27 mouse cellular contexts compared by ENCODE assay signal in genomic region chr17:87470797-87471196, GRCm38 (mm10). TPM values are rescaled to one million over a fixed set of nuclear protein-coding genes. Genes with fewer than 3 reads are reported as not detected.
A peak's percentile ranks its signal among the peaks of the same experiment; 100 is the strongest.
DNase-seq lines count a peak whose midpoint lies in the region; ATAC-seq lines count a peak whose summit lies in the region.
"Had no signal": no experiment of that assay in that cellular context is flagged by ENCODE, and none has a peak within 500 bp of the region (broad histone marks: within the 10 kb centered on the region; RNA-seq: fewer than 3 reads in every experiment).

No protein-coding gene starts in this region.

- peaks cover 44% of the 10 kb centered on the region for H3K4me1 ChIP-seq in erythroblast, embryonic 14.5 days (ENCODE audit: control insufficient read depth)
- H3K4me1 ChIP-seq in neural tube, embryonic 11.5 days (ENCODE audit: control insufficient read depth, insufficient read depth, low read length), result peaks cover 7% of the 10 kb centered on the region; the same call in 1 of the 2 replicates
- H3K4me1 ChIP-seq in neural tube, embryonic 15.5 days, result peaks cover 27% of the 10 kb centered on the region
- H3K4me1 ChIP-seq in liver, embryonic 12.5 days, result peaks cover 67% of the 10 kb centered on the region

- DNase-seq in neural tube, embryonic 11.5 days (ENCODE audit: low spot score), result peak; percentile 8
- peak; percentile 46 for DNase-seq in testis, postnatal 10 days (ENCODE audit: low spot score)
- no peak for DNase-seq in layer of hippocampus, postnatal 10 days (ENCODE audit: low spot score in 2 of 2)
- DNase-seq: adrenal gland, postnatal 14 days; cerebellum, adult 8-10 months; gastrocnemius, postnatal 14 days; midbrain, embryonic 14.5 days; right cerebral cortex, postnatal 25 days; thymus, postnatal 36 days had no signal

- H3K4me3 ChIP-seq in erythroblast, embryonic 14.5 days (replicated peaks), result peak overlapping the region; percentile 31
- H3K4me3 ChIP-seq in neural tube, embryonic 11.5 days (ENCODE audit: low read depth, low read length), result no peak overlapping the region
- no peak overlapping the region for H3K4me3 ChIP-seq in neural tube, embryonic 15.5 days (replicated peaks)
- peak overlapping the region; percentile 14 for H3K4me3 ChIP-seq in liver, embryonic 12.5 days
- H3K4me3 ChIP-seq: embryonic facial prominence, embryonic 12.5 days; forebrain, embryonic 10.5 days; layer of hippocampus, adult 2 months; lung, embryonic 15.5 days; myocyte had no signal

- WGBS in neural tube, embryonic 11.5 days, result 67% methylated on average over 8 of the region's 8 CpGs
- WGBS in neural tube, embryonic 15.5 days, result 79% methylated on average over 8 of the region's 8 CpGs
- WGBS in liver, embryonic 12.5 days (ENCODE audit: insufficient replicate concordance), result 4% methylated on average over 8 of the region's 8 CpGs

- no peaks in the 10 kb centered on the region for H3K9me3 ChIP-seq in erythroblast, embryonic 14.5 days (ENCODE audit: control insufficient read depth, low read length)
- no peaks in the 10 kb centered on the region for H3K9me3 ChIP-seq in neural tube, embryonic 11.5 days (ENCODE audit: control insufficient read depth, low read length)
- H3K9me3 ChIP-seq in neural tube, embryonic 15.5 days (replicated peaks), result no peaks in the 10 kb centered on the region
- no peaks in the 10 kb centered on the region for H3K9me3 ChIP-seq in liver, embryonic 12.5 days (replicated peaks)
- H3K9me3 ChIP-seq: embryonic facial prominence, embryonic 12.5 days; forebrain, embryonic 10.5 days; lung, embryonic 15.5 days had no signal

- no peaks in the 10 kb centered on the region for H3K36me3 ChIP-seq in erythroblast, embryonic 14.5 days (ENCODE audit: control insufficient read depth)
- H3K36me3 ChIP-seq in neural tube, embryonic 11.5 days (ENCODE audit: control insufficient read depth, insufficient read depth, low read length), result no peaks in the 10 kb centered on the region
- no peaks in the 10 kb centered on the region for H3K36me3 ChIP-seq in neural tube, embryonic 15.5 days
- no peaks in the 10 kb centered on the region for H3K36me3 ChIP-seq in liver, embryonic 12.5 days
- H3K36me3 ChIP-seq: embryonic facial prominence, embryonic 12.5 days; forebrain, embryonic 10.5 days; lung, embryonic 15.5 days had no signal

- H3K9ac ChIP-seq in neural tube, embryonic 11.5 days (ENCODE audit: low read length), result no peak overlapping the region
- no peak overlapping the region for H3K9ac ChIP-seq in neural tube, embryonic 15.5 days (replicated peaks)
- H3K9ac ChIP-seq in liver, embryonic 12.5 days, result no peak overlapping the region
- H3K9ac ChIP-seq: embryonic facial prominence, embryonic 12.5 days; hindbrain, embryonic 14.5 days; lung, embryonic 15.5 days had no signal

- H3K4me2 ChIP-seq in neural tube, embryonic 11.5 days (ENCODE audit: low read depth), result no peak overlapping the region
- no peak overlapping the region for H3K4me2 ChIP-seq in neural tube, embryonic 15.5 days
- H3K4me2 ChIP-seq in liver, embryonic 12.5 days, result peak overlapping the region; percentile 64
- H3K4me2 ChIP-seq: embryonic facial prominence, embryonic 12.5 days; hindbrain, embryonic 14.5 days; lung, embryonic 15.5 days had no signal

- no peak for ATAC-seq in erythroblast, adult 5-6 weeks (replicated peaks; ENCODE audit: low FRiP score, poor library complexity, severe bottlenecking)
- no peak for ATAC-seq in neural tube, embryonic 11.5 days (ENCODE audit: insufficient read depth, low FRiP score, low TSS enrichment)
- ATAC-seq in neural tube, embryonic 15.5 days (ENCODE audit: low FRiP score), result no peak
- ATAC-seq in liver, embryonic 12.5 days, result peak; percentile 72
- ATAC-seq in activated CD4-positive, CD25-positive, alpha-beta regulatory T cell, adult 4 months, result no peak
- ATAC-seq: CD4-positive, CD25-positive, alpha-beta regulatory T cell, adult 4 months; intestine, embryonic 16.5 days had no signal

- H3K27ac ChIP-seq in neural tube, embryonic 11.5 days (ENCODE audit: low read depth, low read length), result no peak overlapping the region
- no peak overlapping the region for H3K27ac ChIP-seq in neural tube, embryonic 15.5 days (replicated peaks)
- peak overlapping the region; percentile 42; the same call in 1 of the 2 replicates for H3K27ac ChIP-seq in liver, embryonic 12.5 days
- H3K27ac ChIP-seq: embryonic facial prominence, embryonic 12.5 days; forebrain, embryonic 10.5 days; hindbrain, embryonic 14.5 days; layer of hippocampus, adult 2 months; lung, embryonic 15.5 days; macrophage had no signal

- peaks cover 41% of the 10 kb centered on the region for H3K27me3 ChIP-seq in erythroblast, embryonic 14.5 days (ENCODE audit: control insufficient read depth)
- H3K27me3 ChIP-seq in neural tube, embryonic 11.5 days (ENCODE audit: control insufficient read depth, insufficient read depth, low read length), result no peaks in the 10 kb centered on the region
- no peaks in the 10 kb centered on the region for H3K27me3 ChIP-seq in neural tube, embryonic 15.5 days (replicated peaks)
- H3K27me3 ChIP-seq in liver, embryonic 12.5 days (replicated peaks), result peaks cover 38% of the 10 kb centered on the region
- H3K27me3 ChIP-seq: lung, embryonic 15.5 days had no signal

RNA-seq across cellular contexts. Expression of gene Calm2, which starts 24.1 kb away (rescaled TPM):
- 2.3 and 3.2 TPM in 2 replicates for polyA plus RNA-seq in erythroblast, embryonic 14.5 days (2012)
- total RNA-seq in erythroblast, adult 5-6 weeks (2015; ENCODE audit: low replicate concordance), result 185 and 230 TPM in 2 replicates
- total RNA-seq in erythroblast, adult 5-6 weeks (2017; ENCODE audit: low replicate concordance), result 221 and 301 TPM in 2 replicates
- 1,603 and 1,604 TPM in 2 replicates for polyA plus RNA-seq in neural tube, embryonic 11.5 days (2014; fragmentation: Nextera tagmentation; extraction: Ambion mirVana)
- polyA plus RNA-seq in neural tube, embryonic 15.5 days (2015; fragmentation: Nextera tagmentation; extraction: Ambion mirVana), result 3,061 and 3,386 TPM in 2 replicates
- polyA plus RNA-seq in liver, embryonic 12.5 days (2016; fragmentation: Nextera tagmentation; extraction: Ambion mirVana), result 401 and 435 TPM in 2 replicates
- 1,000 to 10,000 TPM; 2,051 to 2,241 TPM for total RNA-seq in layer of hippocampus, postnatal 10 days (2021)
- polyA plus RNA-seq in activated CD4-positive, CD25-positive, alpha-beta regulatory T cell, adult 4 months (2017; shearing (Covaris generic)), result 100 to 1,000 TPM; 597 to 644 TPM

RNA-seq across cellular contexts. Expression of gene Stpg4, which starts 43.3 kb away (rescaled TPM):
- polyA plus RNA-seq in erythroblast, embryonic 14.5 days (2012), result not detected in 2 replicates
- not detected in 2 replicates for total RNA-seq in erythroblast, adult 5-6 weeks (2015; ENCODE audit: low replicate concordance)
- total RNA-seq in erythroblast, adult 5-6 weeks (2017; ENCODE audit: low replicate concordance), result not detected in 2 replicates
- 0.39 TPM in 1 of 2 replicates, not detected in the other for polyA plus RNA-seq in neural tube, embryonic 11.5 days (2014; fragmentation: Nextera tagmentation; extraction: Ambion mirVana)
- 0.26 TPM in 1 of 2 replicates, not detected in the other for polyA plus RNA-seq in neural tube, embryonic 15.5 days (2015; fragmentation: Nextera tagmentation; extraction: Ambion mirVana)
- polyA plus RNA-seq in liver, embryonic 12.5 days (2016; fragmentation: Nextera tagmentation; extraction: Ambion mirVana), result not detected in 2 replicates
- total RNA-seq in layer of hippocampus, postnatal 10 days (2021), result not detected
- not detected for polyA plus RNA-seq in activated CD4-positive, CD25-positive, alpha-beta regulatory T cell, adult 4 months (2017; shearing (Covaris generic))
- total RNA-seq: adrenal gland, postnatal 14 days; gastrocnemius, postnatal 14 days; layer of hippocampus, adult 2 months; left cerebral cortex, adult 8-10 months had no signal
- polyA plus RNA-seq: CD4-positive, CD25-positive, alpha-beta regulatory T cell, adult 4 months; cortical plate, adult 2 months; embryonic facial prominence, embryonic 12.5 days; forebrain, embryonic 10.5 days; heart, postnatal 0 days; hindbrain, embryonic 14.5 days; intestine, embryonic 16.5 days; lung, embryonic 15.5 days; macrophage; midbrain, embryonic 14.5 days; myocyte; stomach, embryonic 16.5 days had no signal

Comparison
In these comparisons a context has a peak if more than half of its experiments do, and no peak if none do; other contexts are left out.
1. H3K4me3 ChIP-seq: peak in erythroblast, embryonic 14.5 days (single experiment) and liver, embryonic 12.5 days (single experiment); none in neural tube, embryonic 11.5 days (single experiment) and neural tube, embryonic 15.5 days (single experiment).
2. DNase-seq: peak in neural tube, embryonic 11.5 days (single experiment) and testis, postnatal 10 days (single experiment); none in layer of hippocampus, postnatal 10 days (0 of 2).
3. RNA of gene Calm2, which starts 24.1 kb away (polyA plus RNA-seq): 3,061 to 3,386 TPM in neural tube, embryonic 15.5 days, 1,603 to 1,604 TPM in neural tube, embryonic 11.5 days, 597 to 644 TPM in activated CD4-positive, CD25-positive, alpha-beta regulatory T cell, adult 4 months and 401 to 435 TPM in liver, embryonic 12.5 days; 2.3 to 3.2 TPM in erythroblast, embryonic 14.5 days; every median in the first group is over 10 times any median in the second.